Mouse (Mus musculus) MEL (cell line): ENCODE measurements around the gene Gjc2. TPM values are rescaled to one million over a fixed set of nuclear protein-coding genes. Genes with fewer than 3 reads are reported as not detected.

Experiments used
- DNase-seq: peaks from one replicate; pipeline ENCODE4 v3.0.0; 2011; ENCODE audit warnings: low read depth, low spot score
- H3K27ac ChIP-seq: 2 replicates; pipeline ENCODE4 v1.5.1; 2012; ENCODE audit warnings: low read depth, mild to moderate bottlenecking, control low read depth, low read length, moderate library complexity; ENCODE audit not compliant: control insufficient read depth
- H3K27me3 ChIP-seq, 2 experiments: fragments of 150-350 bp in 1 of 2; sonication (generic) in 1 of 2; 2 replicates each; pipeline ENCODE4 v1.6.1; 2012; ENCODE audit warnings: low read length in 2 of 2, mild to moderate bottlenecking in 2 of 2, improper control_type of control experiment in 1 of 2, moderate library complexity in 1 of 2; ENCODE audit not compliant: insufficient read depth in 2 of 2, control insufficient read depth in 1 of 2
- H3K36me3 ChIP-seq, 2 experiments: 2 replicates each; pipeline ENCODE4 v1.6.1; 2012 to 2014; ENCODE audit warnings: low read length in 2 of 2, improper control_type of control experiment in 1 of 2, inconsistent platforms in 1 of 2, mild to moderate bottlenecking in 1 of 2; ENCODE audit not compliant: insufficient read depth in 2 of 2, control insufficient read depth in 1 of 2
- H3K4me1 ChIP-seq, 2 experiments: fragments of 150-350 bp in 1 of 2; sonication (generic) in 1 of 2; 2 replicates each; pipeline ENCODE4 v1.6.1; 2012; ENCODE audit warnings: low read length in 2 of 2, improper control_type of control experiment in 1 of 2, mild to moderate bottlenecking in 1 of 2; ENCODE audit not compliant: insufficient read depth in 2 of 2, control insufficient read depth in 1 of 2
- H3K4me3 ChIP-seq, 2 experiments: fragments of 150-350 bp in 1 of 2; sonication (generic) in 1 of 2; 2 replicates each; pipeline ENCODE4 v1.5.1; 2012; ENCODE audit warnings: low read depth in 2 of 2, low read length in 2 of 2, mild to moderate bottlenecking in 2 of 2, moderate library complexity in 2 of 2, control low read depth in 1 of 2, improper control_type of control experiment in 1 of 2; ENCODE audit not compliant: control insufficient read depth in 1 of 2, insufficient read depth in 1 of 2
- H3K79me2 ChIP-seq: 2 replicates; pipeline ENCODE4 v1.6.1; 2012; ENCODE audit warnings: mild to moderate bottlenecking, low read length, moderate library complexity; ENCODE audit not compliant: control insufficient read depth, poor library complexity, insufficient read depth
- H3K9ac ChIP-seq: 2 replicates; pipeline ENCODE4 v1.6.1; 2012; ENCODE audit warnings: low read depth, mild to moderate bottlenecking, control low read depth, low read length, moderate library complexity; ENCODE audit not compliant: control insufficient read depth, poor library complexity, severe bottlenecking
- H3K9me3 ChIP-seq: fragments of 150-350 bp; sonication (generic); replicated peaks from 2 replicates; pipeline ENCODE4 v1.6.1; 2012; ENCODE audit warnings: mild to moderate bottlenecking, low read length, improper control_type of control experiment, moderate library complexity; ENCODE audit not compliant: insufficient read depth
- BHLHE40 ChIP-seq: IDR thresholded peaks from 2 replicates; pipeline ENCODE4 v1.6.1; 2012; ENCODE audit warnings: low read depth, mild to moderate bottlenecking, inconsistent platforms, low read length, improper control_type of control experiment, borderline replicate concordance
- CHD1 ChIP-seq: IDR thresholded peaks from 2 replicates; pipeline ENCODE4 v1.6.1; 2012; ENCODE audit warnings: low read depth, mild to moderate bottlenecking, inconsistent platforms, low read length, improper control_type of control experiment
- CTCF ChIP-seq, 3 experiments: IDR thresholded peaks in 2 of 3; conservative IDR thresholded peaks in 1 of 3; 2 replicates each; pipeline ENCODE4 v1.5.1; 2011 to 2012; ENCODE audit warnings: low read length in 3 of 3, low read depth in 2 of 3, mild to moderate bottlenecking in 2 of 3, improper control_type of control experiment in 1 of 3, inconsistent platforms in 1 of 3, mixed read lengths in 1 of 3, moderate library complexity in 1 of 3; ENCODE audit not compliant: control insufficient read depth in 1 of 3, insufficient read depth in 1 of 3, poor library complexity in 1 of 3, severe bottlenecking in 1 of 3
- E2F4 ChIP-seq: IDR thresholded peaks from 2 replicates; pipeline ENCODE4 v1.6.1; 2011; ENCODE audit warnings: low read depth, low read length, improper control_type of control experiment, borderline replicate concordance
- ELF1 ChIP-seq: IDR thresholded peaks from 2 replicates; pipeline ENCODE4 v1.6.1; 2014; ENCODE audit warnings: low read depth, mild to moderate bottlenecking, inconsistent platforms, low read length, improper control_type of control experiment, moderate library complexity
- EP300 ChIP-seq, 2 experiments: IDR thresholded peaks; 2 replicates each; pipeline ENCODE4 v1.6.1; 2011; ENCODE audit warnings: improper control_type of control experiment in 2 of 2, low read length in 2 of 2, low read depth in 1 of 2, mild to moderate bottlenecking in 1 of 2
- ETS1 ChIP-seq: IDR thresholded peaks from 2 replicates; pipeline ENCODE4 v1.6.1; 2012; ENCODE audit warnings: low read depth, mild to moderate bottlenecking, inconsistent platforms, low read length, improper control_type of control experiment, moderate library complexity
- GABPA ChIP-seq: IDR thresholded peaks from 2 replicates; pipeline ENCODE4 v1.6.1; 2012; ENCODE audit warnings: low read depth, mild to moderate bottlenecking, inconsistent platforms, low read length, improper control_type of control experiment, moderate library complexity
- GATA1 ChIP-seq: IDR thresholded peaks from 2 replicates; pipeline ENCODE4 v1.6.1; 2011; ENCODE audit warnings: low read depth, low read length, improper control_type of control experiment
- JUND ChIP-seq: IDR thresholded peaks from 2 replicates; pipeline ENCODE4 v1.6.1; 2011; ENCODE audit warnings: low read depth, mild to moderate bottlenecking, improper control_type of control experiment, low read length
- MAX ChIP-seq: IDR thresholded peaks from 2 replicates; pipeline ENCODE4 v1.6.1; 2011; ENCODE audit warnings: low read length, improper control_type of control experiment
- MAZ ChIP-seq: IDR thresholded peaks from 2 replicates; pipeline ENCODE4 v1.6.1; 2012; ENCODE audit warnings: low read depth, mild to moderate bottlenecking, inconsistent platforms, low read length, improper control_type of control experiment
- MEF2A ChIP-seq: IDR thresholded peaks from 2 replicates; pipeline ENCODE4 v1.6.1; 2014; ENCODE audit warnings: low read depth, mild to moderate bottlenecking, inconsistent platforms, low read length, improper control_type of control experiment; ENCODE audit not compliant: poor library complexity, insufficient replicate concordance, severe bottlenecking; ENCODE audit errors: extremely low read depth
- MXI1 ChIP-seq: IDR thresholded peaks from 2 replicates; pipeline ENCODE4 v1.6.1; 2011; ENCODE audit warnings: mild to moderate bottlenecking, low read depth, low read length, improper control_type of control experiment
- MYC ChIP-seq: IDR thresholded peaks from 2 replicates; pipeline ENCODE4 v1.6.1; 2011; ENCODE audit warnings: low read depth, mild to moderate bottlenecking, low read length, improper control_type of control experiment, moderate library complexity
- NELFE ChIP-seq: IDR thresholded peaks from 2 replicates; pipeline ENCODE4 v1.6.1; 2011; ENCODE audit warnings: low read depth, low read length, improper control_type of control experiment
- NRF1 ChIP-seq: IDR thresholded peaks from 2 replicates; pipeline ENCODE4 v1.6.1; 2014; ENCODE audit warnings: low read depth, mild to moderate bottlenecking, inconsistent platforms, low read length, improper control_type of control experiment, moderate library complexity; ENCODE audit not compliant: poor library complexity, insufficient read depth, severe bottlenecking
- POLR2A ChIP-seq, 2 experiments: IDR thresholded peaks; 2 replicates each; pipeline ENCODE4 v1.6.1; 2011 to 2012; ENCODE audit warnings: low read length in 2 of 2, mild to moderate bottlenecking in 2 of 2, control low read depth in 1 of 2, improper control_type of control experiment in 1 of 2, low read depth in 1 of 2, moderate library complexity in 1 of 2; ENCODE audit not compliant: control insufficient read depth in 1 of 2, insufficient read depth in 1 of 2, poor library complexity in 1 of 2
- RAD21 ChIP-seq: IDR thresholded peaks from 2 replicates; pipeline ENCODE4 v1.6.1; 2011; ENCODE audit warnings: mild to moderate bottlenecking, low read depth, low read length, improper control_type of control experiment
- SIN3A ChIP-seq: IDR thresholded peaks from 2 replicates; pipeline ENCODE4 v1.6.1; 2012; ENCODE audit warnings: low read length, improper control_type of control experiment, inconsistent platforms
- SMC3 ChIP-seq: IDR thresholded peaks from 2 replicates; pipeline ENCODE4 v1.6.1; 2011; ENCODE audit warnings: low read depth, low read length, improper control_type of control experiment
- TAL1 ChIP-seq: IDR thresholded peaks from 2 replicates; pipeline ENCODE4 v1.6.1; 2012; ENCODE audit warnings: mild to moderate bottlenecking, inconsistent platforms, low read length, moderate library complexity, mixed read lengths
- USF1 ChIP-seq: IDR thresholded peaks from 2 replicates; pipeline ENCODE4 v1.6.1; 2014; ENCODE audit warnings: low read depth, mild to moderate bottlenecking, inconsistent platforms, low read length, improper control_type of control experiment, moderate library complexity
- USF2 ChIP-seq, 2 experiments: IDR thresholded peaks; 2 replicates each; pipeline ENCODE4 v1.6.1; 2011 to 2012; ENCODE audit warnings: improper control_type of control experiment in 2 of 2, low read length in 2 of 2, borderline replicate concordance in 1 of 2, inconsistent platforms in 1 of 2, low read depth in 1 of 2, mild to moderate bottlenecking in 1 of 2; ENCODE audit not compliant: insufficient read depth in 1 of 2
- ZC3H11A ChIP-seq: IDR thresholded peaks from 2 replicates; pipeline ENCODE4 v1.6.1; 2012; ENCODE audit warnings: low read depth, mild to moderate bottlenecking, inconsistent platforms, low read length, improper control_type of control experiment
- ZMIZ1 ChIP-seq: IDR thresholded peaks from 2 replicates; pipeline ENCODE4 v1.6.1; 2012; ENCODE audit warnings: low read depth, mild to moderate bottlenecking, inconsistent platforms, low read length, improper control_type of control experiment, moderate library complexity
- ZNF384 ChIP-seq: IDR thresholded peaks from 2 replicates; pipeline ENCODE4 v1.6.1; 2012; ENCODE audit warnings: low read depth, mild to moderate bottlenecking, inconsistent platforms, low read length, improper control_type of control experiment
- polyA plus RNA-seq, 2 experiments: library from polyadenylated mRNA; stranded (reverse) in 1 of 2; unstranded in 1 of 2; fragments of >175 nt in 1 of 2; fragments of >200 nt in 1 of 2; gene quantifications; 2 replicates each; pipeline versions ENCODE4 v1.2.1 to v1.2.4; 2012; ENCODE audit warnings: low replicate concordance in 2 of 2, low read depth in 1 of 2; ENCODE audit not compliant: insufficient read length in 2 of 2, insufficient read depth in 1 of 2, missing spikeins in 1 of 2
- total RNA-seq: library from RNA; depleted of rRNA; stranded (reverse); fragments of 300-350 nt; gene quantifications from 2 replicates; pipeline ENCODE4 v1.2.3, GENCODE M21; 2012

Gene Gjc2
- total and polyA plus RNA-seq, 3 experiments = 0.07 to 0.08 TPM; not detected in 1

- H3K4me1 ChIP-seq = peaks cover 2 to 15% of the 10 kb centered on the region in 2 experiments; a peak in 3 of 4 replicates
- peak; percentile 85 for DNase-seq
- no peaks in the 10 kb centered on the region for H3K9me3 ChIP-seq
- TF ChIP-seq RAD21 (peak; percentile 47), USF2 (IDR thresholded peaks at IDR 0.05; ENCODE audit: borderline replicate concordance in 1 of 2, insufficient read depth in 1 of 2, low read depth in 1 of 2, low read length in 2 of 2) (no peak), CHD1 (no peak), SMC3 (peak; percentile 59), ZMIZ1 (0 out of 2 replicates have a peak, but pooled peaks have one; percentile 28), MAX (peak; percentile 49; the same call in 1 of the 2 replicates), CTCF (IDR thresholded peaks at IDR 0.05 in 2 of 3, conservative IDR thresholded peaks at IDR 0.05 in 1 of 3; ENCODE audit: control insufficient read depth in 1 of 3, insufficient read depth in 1 of 3, low read depth in 2 of 3, low read length in 3 of 3, poor library complexity in 1 of 3, severe bottlenecking in 1 of 3) (peak; percentile 55 to 73 (median 66)), MXI1 (peak; percentile 60; the same call in 1 of the 2 replicates), ETS1 (0 out of 2 replicates have a peak, but pooled peaks have one; percentile 10), USF1 (no peak), NRF1 (peak; percentile 37; the same call in 1 of the 2 replicates), SIN3A (0 out of 2 replicates have a peak, but pooled peaks have one; percentile 64)
- TF ChIP-seq, all 39 proteins: peak for 9
- Histone ChIP-seq H3K9ac (peak overlapping the region; percentile 82), H3K36me3 (peaks cover 15 to 28% of the 10 kb centered on the region in 2 experiments), H3K27me3 (no peaks in the 10 kb centered on the region), H3K27ac (0 out of 2 replicates have a peak overlapping the region, but pooled peaks have one; percentile 7), H3K4me3 (peak overlapping the region; percentile 61 to 85), H3K79me2 (peaks cover 22% of the 10 kb centered on the region)
Observed at GRCm38 (mm10) chr11:59209003-59209441, 26.0 kb upstream of the Gjc2 start.

GRCm38 (mm10) chr11:59208153-59208831 lies 25.3 kb upstream of the Gjc2 start, which contains the start of gene 2310033P09Rik:
TSS of gene 2310033P09Rik (plus strand) at chr11:59208321.
- H3K9ac ChIP-seq = peak within 1 kb of the TSS; percentile 82
- peaks cover 17% of the 10 kb centered on the region for H3K79me2 ChIP-seq
- H3K4me1 ChIP-seq = peaks cover 2 to 15% of the 10 kb centered on the region in 2 experiments; a peak in 3 of 4 replicates
- H3K27me3 ChIP-seq = no peaks in the 10 kb centered on the region
- H3K36me3 ChIP-seq = peaks cover 15 to 22% of the 10 kb centered on the region in 2 experiments
- DNase-seq = peak; percentile 98
- H3K27ac ChIP-seq = peak within 1 kb of the TSS; percentile 79
- H3K9me3 ChIP-seq = no peaks in the 10 kb centered on the region
- peak within 1 kb of the TSS; percentile 61 to 85 for H3K4me3 ChIP-seq
- TF ChIP-seq MAZ (no peak; the same call in 1 of the 2 replicates), SIN3A (peak; percentile 92), BHLHE40 (no peak), ZMIZ1 (0 out of 2 replicates have a peak, but pooled peaks have one; percentile 22), USF1 (peak; percentile 51), ZC3H11A (no peak), MAX (peak; percentile 95), POLR2A (IDR thresholded peaks at IDR 0.05; ENCODE audit: control insufficient read depth in 1 of 2, insufficient read depth in 1 of 2, low read depth in 1 of 2, low read length in 2 of 2, poor library complexity in 1 of 2) (peak; percentile 90 to 96), E2F4 (peak; percentile 76; the same call in 1 of the 2 replicates), SMC3 (no peak), MEF2A (no peak), ELF1 (0 out of 2 replicates have a peak, but pooled peaks have one; percentile 61), NRF1 (peak; percentile 94), ETS1 (no peak; the same call in 1 of the 2 replicates), USF2 (IDR thresholded peaks at IDR 0.05; ENCODE audit: borderline replicate concordance in 1 of 2, insufficient read depth in 1 of 2, low read depth in 1 of 2, low read length in 2 of 2) (no peak), MYC (peak; percentile 92), NELFE (peak; percentile 97), TAL1 (no peak), GABPA (no peak), ZNF384 (no peak), GATA1 (no peak; the same call in 1 of the 2 replicates), EP300 (IDR thresholded peaks at IDR 0.05; ENCODE audit: low read depth in 1 of 2, low read length in 2 of 2) (no peak), JUND (no peak)
